Comparison of ENCODE assay signal across 28 mouse cellular contexts in genomic region chr12:36380254-36380653, GRCm38 (mm10). TPM values are rescaled to one million over a fixed set of nuclear protein-coding genes. Genes with fewer than 3 reads are reported as not detected.
DNase-seq lines count a peak whose midpoint lies in the region; ATAC-seq and TF ChIP-seq lines count a peak whose summit lies in the region.
"Had no signal": no experiment of that assay in that cellular context is flagged by ENCODE, and none has a peak within 500 bp of the region (broad histone marks: within the 10 kb centered on the region; RNA-seq: fewer than 3 reads in every experiment).

No protein-coding gene starts in this region.

- 38% methylated on average over 3 of the region's 3 CpGs for WGBS in neural tube, embryonic 11.5 days
- 57% methylated on average over 3 of the region's 3 CpGs for WGBS in kidney, adult 2 months

- no peak overlapping the region for H3K4me3 ChIP-seq in neural tube, embryonic 11.5 days (ENCODE audit: low read depth, low read length)
- H3K4me3 ChIP-seq in kidney, adult 2 months (ENCODE audit: insufficient read depth, low read depth, low read length), result no peak overlapping the region
- H3K4me3 ChIP-seq: erythroblast, embryonic 14.5 days; forebrain, embryonic 12.5 days; hindbrain, embryonic 10.5 days; left cerebral cortex, adult 2 months; limb, embryonic 12.5 days; liver, embryonic 12.5 days; neural tube, embryonic 13.5 days had no signal

- H3K27ac ChIP-seq in neural tube, embryonic 11.5 days (ENCODE audit: low read depth, low read length), result no peak overlapping the region
- no peak overlapping the region for H3K27ac ChIP-seq in kidney, adult 2 months (ENCODE audit: insufficient read depth, low read depth, low read length)
- H3K27ac ChIP-seq: forebrain, embryonic 12.5 days; hindbrain, embryonic 10.5 days; limb, embryonic 12.5 days; liver, embryonic 12.5 days had no signal

- no peak for TF ChIP-seq CTCF in kidney, adult 2 months (conservative IDR thresholded peaks at IDR 0.05; ENCODE audit: insufficient read depth, insufficient read length, low read depth, low read length)

- ATAC-seq in neural tube, embryonic 11.5 days (ENCODE audit: insufficient read depth, low FRiP score, low TSS enrichment), result no peak
- ATAC-seq: forebrain, postnatal 0 days; hindbrain, postnatal 0 days; intestine, embryonic 16.5 days; liver, embryonic 12.5 days; liver, postnatal 0 days; midbrain, embryonic 16.5 days had no signal

- peak; percentile 69 for DNase-seq in embryo, embryonic 10 days (ENCODE audit: low spot score)
- DNase-seq in embryo, embryonic 9.5 days (ENCODE audit: extremely low spot score), result no peak
- peak; percentile 26 for DNase-seq in neural tube, embryonic 11.5 days (ENCODE audit: low spot score)
- no peak for DNase-seq in neural tube, embryonic 10.5 days (ENCODE audit: extremely low spot score, low spot score)
- peak; percentile 4 for DNase-seq in induced T-regulatory cell, adult 2 months (ENCODE audit: low read depth)
- no peak for DNase-seq in kidney, adult 2 months
- no peak for DNase-seq in spleen, postnatal 4 days (ENCODE audit: low spot score in 2 of 2)
- DNase-seq in layer of hippocampus, adult 8-10 months (ENCODE audit: low spot score in 2 of 2), result no peak
- DNase-seq: adrenal gland, postnatal 25 days; gastrocnemius, postnatal 10 days; heart, postnatal 14 days; liver, postnatal 0 days; lung, postnatal 10 days; right cerebral cortex, postnatal 14 days; thymus, adult 18-20 months; thymus, postnatal 25 days had no signal

- TF ChIP-seq POLR2A in kidney, adult 2 months (IDR thresholded peaks at IDR 0.05; ENCODE audit: low read depth, low read length), result no peak

- H3K9ac ChIP-seq in neural tube, embryonic 11.5 days (ENCODE audit: low read length), result no peak overlapping the region
- H3K9ac ChIP-seq: forebrain, embryonic 12.5 days; forebrain, postnatal 0 days; limb, embryonic 12.5 days; liver, embryonic 12.5 days; liver, postnatal 0 days had no signal

- H3K4me1 ChIP-seq in neural tube, embryonic 11.5 days (ENCODE audit: control insufficient read depth, insufficient read depth, low read length), result no peaks in the 10 kb centered on the region
- peaks cover 7% of the 10 kb centered on the region; the same call in 1 of the 2 replicates for H3K4me1 ChIP-seq in kidney, adult 2 months (ENCODE audit: control insufficient read depth, insufficient read depth, low read length)

- H3K9me3 ChIP-seq in neural tube, embryonic 11.5 days (ENCODE audit: control insufficient read depth, low read length), result no peaks in the 10 kb centered on the region
- H3K9me3 ChIP-seq: forebrain, embryonic 12.5 days; hindbrain, embryonic 10.5 days; limb, embryonic 12.5 days; liver, embryonic 12.5 days; neural tube, embryonic 13.5 days had no signal

- no peaks in the 10 kb centered on the region for H3K27me3 ChIP-seq in neural tube, embryonic 11.5 days (ENCODE audit: control insufficient read depth, insufficient read depth, low read length)
- no peaks in the 10 kb centered on the region for H3K27me3 ChIP-seq in kidney, adult 2 months (replicated peaks; ENCODE audit: control insufficient read depth, insufficient read depth, low read length)
- H3K27me3 ChIP-seq: forebrain, embryonic 12.5 days; limb, embryonic 12.5 days; liver, embryonic 12.5 days; neural tube, embryonic 13.5 days had no signal

- H3K4me2 ChIP-seq in neural tube, embryonic 11.5 days (ENCODE audit: low read depth), result no peak overlapping the region
- H3K4me2 ChIP-seq: midbrain, embryonic 11.5 days had no signal

- H3K36me3 ChIP-seq in neural tube, embryonic 11.5 days (ENCODE audit: control insufficient read depth, insufficient read depth, low read length), result no peaks in the 10 kb centered on the region
- no peaks in the 10 kb centered on the region for H3K36me3 ChIP-seq in kidney, adult 2 months (ENCODE audit: control insufficient read depth, insufficient read depth, low read length)
- H3K36me3 ChIP-seq: forebrain, embryonic 12.5 days; hindbrain, embryonic 10.5 days; limb, embryonic 12.5 days; liver, embryonic 12.5 days; neural tube, embryonic 13.5 days had no signal

RNA-seq across cellular contexts. Expression of gene Ispd, which starts 1.0 kb away (rescaled TPM):
- polyA plus RNA-seq in neural tube, embryonic 11.5 days (2014; fragmentation: Nextera tagmentation; extraction: Ambion mirVana), result 10.6 and 12.7 TPM in 2 replicates
- 1.9 and 2.5 TPM in 2 replicates for polyA plus RNA-seq in kidney, adult 2 months (2012; rRNA removed)
- total RNA-seq in layer of hippocampus, adult 8-10 months (2022), result 10 to 100 TPM; 13.6 to 14.8 (median 14.3) TPM
- polyA plus RNA-seq: erythroblast, embryonic 14.5 days had no signal

RNA-seq across cellular contexts. Expression of gene D630036H23Rik, which starts 1.7 kb away (rescaled TPM):
- polyA plus RNA-seq in neural tube, embryonic 11.5 days (2014; fragmentation: Nextera tagmentation; extraction: Ambion mirVana), result 1.1 and 1.2 TPM in 2 replicates
- polyA plus RNA-seq in kidney, adult 2 months (2012; rRNA removed), result 3.3 and 3.8 TPM in 2 replicates
- total RNA-seq in layer of hippocampus, adult 8-10 months (2022), result 1 to 10 TPM; 1.9 to 3.0 (median 2.3) TPM
- polyA plus RNA-seq: erythroblast, embryonic 14.5 days had no signal

Comparison
In these comparisons a context has a peak if more than half of its experiments do, and no peak if none do; other contexts are left out.
1. DNase-seq: peak in embryo, embryonic 10 days (single experiment), neural tube, embryonic 11.5 days (single experiment) and induced T-regulatory cell, adult 2 months (single experiment); none in embryo, embryonic 9.5 days (single experiment), neural tube, embryonic 10.5 days (single experiment), kidney, adult 2 months (single experiment), spleen, postnatal 4 days (0 of 2) and layer of hippocampus, adult 8-10 months (0 of 2).